Mouse (Mus musculus) embryonic fibroblast, embryonic 13.5 days (primary cell): ENCODE measurements around the gene 6030468B19Rik. TPM values are rescaled to one million over a fixed set of nuclear protein-coding genes. Genes with fewer than 3 reads are reported as not detected.
"Not testable (repeated sequence)": the region's sequence is repeated elsewhere in the genome, so short reads cannot be mapped to it uniquely, and the experiment has no call there.

Experiments
- H3K27ac ChIP-seq: 2 replicates; pipeline ENCODE4 v1.5.1; 2012; ENCODE audit warnings: low read length, control low read depth, inconsistent platforms; ENCODE audit not compliant: insufficient read depth
- H3K4me1 ChIP-seq: 2 replicates; pipeline ENCODE4 v1.6.1; 2011; ENCODE audit warnings: low read length; ENCODE audit not compliant: control insufficient read depth, insufficient read depth
- H3K4me3 ChIP-seq: 2 replicates; pipeline ENCODE4 v1.5.1; 2011; ENCODE audit warnings: mild to moderate bottlenecking, control low read depth, low read length; ENCODE audit not compliant: insufficient read depth
- CTCF ChIP-seq: IDR thresholded peaks from 2 replicates; pipeline ENCODE4 v1.5.1; 2011; ENCODE audit warnings: mild to moderate bottlenecking, control low read depth, low read length, moderate library complexity, borderline replicate concordance; ENCODE audit not compliant: insufficient read depth
- POLR2A ChIP-seq: IDR thresholded peaks from 2 replicates; pipeline ENCODE4 v1.6.1; 2011; ENCODE audit warnings: low read depth, mild to moderate bottlenecking, control low read depth, low read length, moderate library complexity
- polyA plus RNA-seq: library from polyadenylated mRNA; stranded (reverse); fragments of >200 nt; gene quantifications from 2 replicates; pipeline ENCODE4 v1.2.4, GENCODE M21; 2011; ENCODE audit warnings: low read depth; ENCODE audit not compliant: missing spikeins, insufficient read length

Gene 6030468B19Rik
- polyA plus RNA-seq, 1 experiment, result not detected

DNA sequence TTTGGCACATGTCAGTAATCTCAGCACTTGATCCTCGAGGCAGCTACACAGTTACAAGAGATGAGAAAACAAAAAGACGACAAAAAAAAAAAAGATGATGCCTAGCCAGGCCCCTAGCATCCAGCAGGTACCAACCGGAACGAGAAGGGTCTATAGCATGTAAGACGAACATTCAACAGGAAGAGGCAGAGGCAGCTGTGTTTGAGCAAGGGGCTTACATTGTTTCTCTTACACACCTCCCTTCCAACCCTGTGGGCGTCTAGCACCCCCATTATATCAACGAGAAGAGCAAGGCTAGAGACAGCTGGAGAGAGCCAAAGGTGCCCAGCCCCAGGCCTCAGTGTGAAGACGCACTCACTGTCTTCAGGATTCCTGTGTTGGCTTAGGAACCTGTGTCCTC lies 29.5 kb downstream of the 6030468B19Rik start:
- TF ChIP-seq CTCF, result no peak
- TF ChIP-seq POLR2A, result no peak
- Histone ChIP-seq H3K27ac (no peak overlapping the region), H3K4me3 (no peak overlapping the region), H3K4me1 (peaks cover 43% of the 10 kb centered on the region)

- no peak for TF ChIP-seq POLR2A
- TF ChIP-seq CTCF, result no peak
- peaks cover 41% of the 10 kb centered on the region for H3K4me1 ChIP-seq
- H3K27ac ChIP-seq, result no peak overlapping the region
- H3K4me3 ChIP-seq, result no peak overlapping the region
Measured at GRCm38 (mm10) chr11:117827386-117827785, 29.9 kb downstream of the 6030468B19Rik start.

DNA sequence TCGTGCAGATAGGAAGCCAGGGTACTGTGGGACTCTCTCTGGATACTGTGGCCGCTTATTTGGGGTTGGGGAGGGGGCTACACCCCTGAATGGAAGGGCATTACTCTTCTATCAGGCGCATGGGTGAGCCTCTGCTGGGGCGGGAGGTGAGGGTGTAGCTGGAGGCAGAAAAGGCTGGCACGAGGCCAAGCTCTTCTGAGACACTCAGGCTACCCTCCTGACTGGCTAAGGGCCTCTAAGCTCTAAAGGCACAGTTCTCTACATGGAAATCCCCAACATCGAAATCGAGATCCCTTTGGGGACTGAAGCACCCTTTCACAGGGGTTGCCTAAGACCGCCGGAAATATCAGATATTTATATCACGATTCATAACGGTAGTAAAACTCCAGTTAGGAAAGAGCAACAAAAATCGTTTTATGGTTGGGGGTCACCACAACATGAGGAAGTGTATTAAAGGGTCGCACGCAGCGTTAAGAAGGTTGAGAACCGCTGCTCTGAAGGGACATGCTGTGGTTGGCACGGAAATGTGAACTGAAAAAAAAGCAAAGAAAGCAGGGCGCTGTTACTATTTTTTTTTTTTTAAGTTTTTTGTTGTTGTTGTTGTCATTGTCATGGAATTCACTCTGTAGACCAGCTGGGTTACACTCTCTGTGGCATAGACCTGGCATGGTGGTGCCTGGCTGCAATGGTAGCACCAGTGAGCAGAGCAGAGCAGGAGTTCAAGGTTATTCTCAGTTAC lies 30.9 kb downstream of the 6030468B19Rik start:
- H3K4me3 ChIP-seq, result no peak overlapping the region

GRCm38 (mm10) chr11:117828888-117829604 lies 31.6 kb downstream of the 6030468B19Rik start:
- Histone ChIP-seq H3K4me1 (peaks cover 29% of the 10 kb centered on the region), H3K4me3 (no peak overlapping the region), H3K27ac (peak overlapping the region; percentile 39)
- TF ChIP-seq CTCF, result no peak
- TF ChIP-seq POLR2A, result no peak

More for the DNA sequence above, 30.9 kb downstream of the 6030468B19Rik start:
- H3K4me1 ChIP-seq, result peaks cover 35% of the 10 kb centered on the region
- peak overlapping the region; percentile 39 for H3K27ac ChIP-seq
- TF ChIP-seq CTCF (no peak), POLR2A (no peak)

DNA sequence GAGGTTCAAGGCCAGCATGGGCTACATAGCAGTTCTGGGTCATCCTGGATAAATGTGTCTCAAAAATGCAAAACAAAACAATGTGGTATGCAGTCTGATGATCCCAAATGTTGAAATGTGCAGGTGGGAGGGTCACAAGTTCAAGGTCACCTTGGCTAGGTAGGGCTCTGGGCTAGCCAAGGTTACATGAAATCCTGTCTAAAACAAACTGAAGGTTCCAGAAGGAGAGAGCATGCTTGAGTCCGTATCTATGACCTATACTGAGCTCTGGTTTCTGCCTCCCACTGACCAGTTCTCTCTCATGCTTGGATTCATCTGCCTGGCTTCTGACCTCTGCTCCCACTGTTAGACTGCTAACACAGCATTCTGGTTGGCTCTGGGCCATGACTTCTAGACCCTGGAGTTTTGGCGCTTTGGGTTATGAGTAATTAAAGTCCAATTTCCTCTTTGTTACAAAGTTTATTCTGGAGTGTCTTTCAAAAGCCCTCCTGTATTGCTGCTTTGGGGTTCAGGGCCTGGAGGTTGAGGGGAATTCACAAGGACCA lies 32.3 kb downstream of the 6030468B19Rik start:
- H3K4me1 ChIP-seq, result peaks cover 27% of the 10 kb centered on the region
- H3K27ac ChIP-seq, result no peak overlapping the region
- TF ChIP-seq POLR2A, result no peak
- TF ChIP-seq CTCF, result no peak
- H3K4me3 ChIP-seq, result no peak overlapping the region

- H3K4me3 ChIP-seq, result no peak overlapping the region
- TF ChIP-seq CTCF (no peak), POLR2A (no peak)
- no peak overlapping the region for H3K27ac ChIP-seq
- peaks cover 27% of the 10 kb centered on the region for H3K4me1 ChIP-seq
Measured at GRCm38 (mm10) chr11:117830401-117830800, 32.9 kb downstream of the 6030468B19Rik start.

- Histone ChIP-seq H3K4me1 (peaks cover 21% of the 10 kb centered on the region), H3K27ac (no peak overlapping the region), H3K4me3 (no peak overlapping the region)
- peak; percentile 58 for TF ChIP-seq CTCF
- no peak for TF ChIP-seq POLR2A
Measured at GRCm38 (mm10) chr11:117832086-117832969, 34.9 kb downstream of the 6030468B19Rik start.

GRCm38 (mm10) chr11:117833509-117833908 lies 36.0 kb downstream of the 6030468B19Rik start:
- not testable (repeated sequence) for H3K4me3 ChIP-seq, H3K27ac ChIP-seq
- peaks cover 14% of the 10 kb centered on the region for H3K4me1 ChIP-seq

DNA sequence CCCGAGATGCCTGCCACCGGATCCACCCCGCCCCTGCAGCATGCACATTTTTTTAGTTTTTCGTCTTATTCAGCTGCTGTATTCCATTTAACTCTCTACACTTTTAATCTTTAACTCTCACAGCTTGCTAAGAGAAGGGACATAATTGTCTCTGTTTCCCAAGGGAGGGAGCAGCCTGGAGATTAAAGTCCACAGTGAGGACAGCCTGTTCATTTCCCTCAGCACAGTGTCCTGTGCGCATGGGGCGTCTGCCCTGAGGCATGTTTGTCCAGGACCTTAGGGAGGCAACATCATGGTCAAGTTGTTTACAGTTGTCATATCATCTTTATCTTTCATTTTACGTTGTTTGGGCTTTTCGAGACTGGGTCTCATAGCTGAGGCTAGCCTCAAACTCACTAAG lies 36.6 kb downstream of the 6030468B19Rik start:
- peaks cover 8% of the 10 kb centered on the region; the same call in 1 of the 2 replicates for H3K4me1 ChIP-seq
- no peak for TF ChIP-seq POLR2A
- TF ChIP-seq CTCF, result no peak
- no peak overlapping the region for H3K27ac ChIP-seq
- H3K4me3 ChIP-seq, result no peak overlapping the region
